Mouse (Mus musculus): ENCODE measurements around the gene Bicral. TPM values are rescaled to one million over a fixed set of nuclear protein-coding genes. Genes with fewer than 3 reads are reported as not detected.
"Not testable (repeated sequence)": the region's sequence is repeated elsewhere in the genome, so short reads cannot be mapped to it uniquely, and the experiment has no call there.

The Bicral gene
- polyA plus RNA-seq, 1 experiment, result 16.3 TPM

- H3K4me3 ChIP-seq (replicated peaks; ENCODE audit: extremely low read depth, low read depth, low read length), result no peak overlapping the region
- DNase-seq, result no peak
- whole genome bisulfite sequencing, result 81% methylated on average over 7 of the region's 7 CpGs
- peaks cover 9% of the 10 kb centered on the region for H3K4me1 ChIP-seq (ENCODE audit: control insufficient read depth, insufficient read depth, low read length)
- TF ChIP-seq POLR2A (IDR thresholded peaks at IDR 0.05; ENCODE audit: borderline replicate concordance, extremely low read depth, low read depth, low read length) (no peak), CTCF (IDR thresholded peaks at IDR 0.05; ENCODE audit: insufficient read depth, low read length) (no peak)
These were observed 11.1 kb downstream of the Bicral start for GRCm38 (mm10) chr17:46847206-46847605.

GRCm38 (mm10) chr17:46846573-46846972 is 11.7 kb downstream of the Bicral start:
- H3K4me3 ChIP-seq (replicated peaks; ENCODE audit: extremely low read depth, low read depth, low read length); H3K4me1 ChIP-seq (ENCODE audit: control insufficient read depth, insufficient read depth, low read length); DNase-seq: not testable (repeated sequence)
- 94% methylated on average over 18 of the region's 18 CpGs for WGBS

- WGBS, result 70% methylated on average over 12 of the region's 12 CpGs
- DNase-seq, result no peak
- TF ChIP-seq POLR2A (IDR thresholded peaks at IDR 0.05; ENCODE audit: borderline replicate concordance, extremely low read depth, low read depth, low read length) (no peak), CTCF (IDR thresholded peaks at IDR 0.05; ENCODE audit: insufficient read depth, low read length) (no peak)
- no peak overlapping the region for H3K4me3 ChIP-seq (replicated peaks; ENCODE audit: extremely low read depth, low read depth, low read length)
- peaks cover 9% of the 10 kb centered on the region for H3K4me1 ChIP-seq (ENCODE audit: control insufficient read depth, insufficient read depth, low read length)
These were observed 13.0 kb downstream of the Bicral start for GRCm38 (mm10) chr17:46845262-46845661.

- DNase-seq, result no peak
- Histone ChIP-seq H3K4me3 (replicated peaks; ENCODE audit: extremely low read depth, low read depth, low read length) (no peak overlapping the region), H3K4me1 (ENCODE audit: control insufficient read depth, insufficient read depth, low read length) (peaks cover 9% of the 10 kb centered on the region)
- WGBS, result 60% methylated on average over 10 of the region's 10 CpGs
- TF ChIP-seq POLR2A (IDR thresholded peaks at IDR 0.05; ENCODE audit: borderline replicate concordance, extremely low read depth, low read depth, low read length) (no peak), CTCF (IDR thresholded peaks at IDR 0.05; ENCODE audit: insufficient read depth, low read length) (no peak)
These were observed 13.5 kb downstream of the Bicral start for GRCm38 (mm10) chr17:46844811-46845210.

GRCm38 (mm10) chr17:46843716-46844115 is 14.6 kb downstream of the Bicral start:
- 85% methylated on average over 7 of the region's 7 CpGs for WGBS
- no peak for DNase-seq

GRCm38 (mm10) chr17:46843022-46843421 is 15.3 kb downstream of the Bicral start:
- no peak overlapping the region for H3K4me3 ChIP-seq (replicated peaks; ENCODE audit: extremely low read depth, low read depth, low read length)
- DNase-seq, result no peak
- TF ChIP-seq CTCF (IDR thresholded peaks at IDR 0.05; ENCODE audit: insufficient read depth, low read length) (no peak), POLR2A (IDR thresholded peaks at IDR 0.05; ENCODE audit: borderline replicate concordance, extremely low read depth, low read depth, low read length) (no peak)
- H3K4me1 ChIP-seq (ENCODE audit: control insufficient read depth, insufficient read depth, low read length), result peaks cover 9% of the 10 kb centered on the region
- WGBS, result 24% methylated on average over 2 of the region's 2 CpGs

More at GRCm38 (mm10) chr17:46843716-46844115, 14.6 kb downstream of the Bicral start:
- H3K4me1 ChIP-seq (ENCODE audit: control insufficient read depth, insufficient read depth, low read length), result peaks cover 9% of the 10 kb centered on the region
- TF ChIP-seq CTCF (IDR thresholded peaks at IDR 0.05; ENCODE audit: insufficient read depth, low read length) (no peak), POLR2A (IDR thresholded peaks at IDR 0.05; ENCODE audit: borderline replicate concordance, extremely low read depth, low read depth, low read length) (no peak)
- H3K4me3 ChIP-seq (replicated peaks; ENCODE audit: extremely low read depth, low read depth, low read length), result no peak overlapping the region

GRCm38 (mm10) chr17:46840304-46841010 is 17.8 kb downstream of the Bicral start:
- Histone ChIP-seq H3K4me1 (ENCODE audit: control insufficient read depth, insufficient read depth, low read length) (peaks cover 11% of the 10 kb centered on the region), H3K4me3 (replicated peaks; ENCODE audit: extremely low read depth, low read depth, low read length) (no peak overlapping the region)
- 81% methylated on average over 10 of the region's 10 CpGs for WGBS
- TF ChIP-seq POLR2A (IDR thresholded peaks at IDR 0.05; ENCODE audit: borderline replicate concordance, extremely low read depth, low read depth, low read length) (no peak), CTCF (IDR thresholded peaks at IDR 0.05; ENCODE audit: insufficient read depth, low read length) (no peak)
- no peak for DNase-seq

- Histone ChIP-seq H3K4me1 (ENCODE audit: control insufficient read depth, insufficient read depth, low read length) (0 out of 2 replicates have a peak, but pooled peaks cover 4% of the 10 kb centered on the region), H3K4me3 (replicated peaks; ENCODE audit: extremely low read depth, low read depth, low read length) (no peak overlapping the region)
- TF ChIP-seq CTCF (IDR thresholded peaks at IDR 0.05; ENCODE audit: insufficient read depth, low read length) (no peak), POLR2A (IDR thresholded peaks at IDR 0.05; ENCODE audit: borderline replicate concordance, extremely low read depth, low read depth, low read length) (no peak)
- DNase-seq, result no peak
- 84% methylated on average over 7 of the region's 7 CpGs for WGBS
These were observed 19.8 kb downstream of the Bicral start for GRCm38 (mm10) chr17:46838396-46838920.

GRCm38 (mm10) chr17:46837897-46838296 is 20.4 kb downstream of the Bicral start:
- Histone ChIP-seq H3K4me1 (ENCODE audit: control insufficient read depth, insufficient read depth, low read length) (peaks cover 3% of the 10 kb centered on the region; the same call in 1 of the 2 replicates), H3K4me3 (replicated peaks; ENCODE audit: extremely low read depth, low read depth, low read length) (no peak overlapping the region)
- TF ChIP-seq POLR2A (IDR thresholded peaks at IDR 0.05; ENCODE audit: borderline replicate concordance, extremely low read depth, low read depth, low read length) (no peak), CTCF (IDR thresholded peaks at IDR 0.05; ENCODE audit: insufficient read depth, low read length) (no peak)
- no peak for DNase-seq
- WGBS, result 80% methylated on average over 2 of the region's 2 CpGs

- Histone ChIP-seq H3K4me1 (ENCODE audit: control insufficient read depth, insufficient read depth, low read length) (peaks cover 16% of the 10 kb centered on the region), H3K4me3 (replicated peaks; ENCODE audit: extremely low read depth, low read depth, low read length) (no peak overlapping the region)
- WGBS, result 72% methylated on average over 6 of the region's 6 CpGs
- no peak for DNase-seq
- TF ChIP-seq POLR2A (IDR thresholded peaks at IDR 0.05; ENCODE audit: borderline replicate concordance, extremely low read depth, low read depth, low read length) (no peak), CTCF (IDR thresholded peaks at IDR 0.05; ENCODE audit: insufficient read depth, low read length) (no peak)
These were observed 23.1 kb downstream of the Bicral start for GRCm38 (mm10) chr17:46835093-46835715.
